Mouse (Mus musculus): ENCODE results near the gene Slc38a8.

Slc38a8 gene

GRCm38 (mm10) chr8:119484145-119484896 is 17.2 kb downstream of the Slc38a8 start:
- DNase-seq (ENCODE audit: low read depth), result no peak

- no peak for DNase-seq (ENCODE audit: low read depth)
Observed at GRCm38 (mm10) chr8:119478684-119479083, 22.8 kb downstream of the Slc38a8 start.

DNA sequence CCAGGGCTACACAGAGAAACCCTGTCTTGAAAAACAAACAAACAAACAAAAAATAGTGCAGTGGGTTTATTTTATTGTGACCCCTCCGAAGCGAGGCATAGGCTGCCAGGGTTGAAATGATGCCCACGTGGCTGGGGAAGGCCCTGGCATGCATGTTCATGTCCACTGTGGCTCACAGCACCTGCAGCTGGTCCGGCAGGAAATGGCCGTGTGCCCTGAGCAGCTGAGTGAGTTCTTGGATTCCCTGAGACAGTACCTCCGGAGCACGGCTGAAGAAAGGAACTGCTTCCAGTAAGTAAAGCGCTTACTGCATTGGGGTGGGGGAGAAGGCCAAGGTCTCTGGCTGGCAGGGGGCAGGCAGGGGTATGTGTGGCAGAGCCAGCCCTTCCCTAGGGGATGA is 33.4 kb downstream of the Slc38a8 start:
- DNase-seq (ENCODE audit: low read depth), result no peak

DNA sequence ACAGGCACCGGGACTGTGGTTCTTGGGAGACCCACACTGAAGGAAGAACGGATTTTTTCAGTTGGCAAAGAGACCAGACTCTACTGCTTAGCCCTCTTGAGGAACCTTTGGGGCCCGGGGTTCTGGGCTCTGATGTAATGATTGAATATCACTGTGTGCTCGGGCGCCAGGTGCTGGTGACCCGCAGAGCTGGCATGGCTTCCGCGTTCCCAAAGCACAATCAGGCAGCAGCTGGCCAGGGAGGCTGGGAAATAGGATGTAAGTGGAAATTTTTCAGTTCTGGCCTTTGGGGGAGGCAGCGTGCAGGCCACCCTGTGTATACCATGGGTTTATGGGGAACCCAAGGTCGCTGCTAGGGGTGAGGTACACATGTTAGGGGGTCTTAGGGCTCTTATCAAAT is 34.7 kb downstream of the Slc38a8 start:
- DNase-seq (ENCODE audit: low read depth), result no peak

- no peak for DNase-seq (ENCODE audit: low read depth)
Observed at GRCm38 (mm10) chr8:119466105-119466504, 35.4 kb downstream of the Slc38a8 start.

- no peak for DNase-seq (ENCODE audit: low read depth)
Observed at GRCm38 (mm10) chr8:119463709-119464108, 37.8 kb downstream of the Slc38a8 start.

DNA sequence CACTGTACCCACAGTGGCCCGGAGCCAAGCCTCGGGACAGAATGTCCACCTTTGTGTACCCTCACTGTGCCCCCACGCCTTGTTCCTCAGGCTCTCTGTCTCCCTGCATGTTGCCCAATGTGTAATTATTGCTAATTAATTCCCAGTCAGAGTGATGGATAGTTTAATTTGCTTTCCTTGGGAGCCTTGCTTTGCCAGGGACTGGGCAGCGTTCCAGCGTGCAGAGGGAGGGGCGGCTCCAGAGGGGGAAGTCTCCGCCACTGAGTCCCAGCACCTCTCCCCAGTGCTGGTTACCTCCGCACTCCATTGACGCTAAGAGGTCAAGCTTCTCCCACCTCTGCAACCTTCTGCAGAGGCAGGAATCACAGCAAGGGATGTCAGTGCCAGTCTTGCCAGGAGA is 40.1 kb downstream of the Slc38a8 start:
- no peak for DNase-seq (ENCODE audit: low read depth)

DNA sequence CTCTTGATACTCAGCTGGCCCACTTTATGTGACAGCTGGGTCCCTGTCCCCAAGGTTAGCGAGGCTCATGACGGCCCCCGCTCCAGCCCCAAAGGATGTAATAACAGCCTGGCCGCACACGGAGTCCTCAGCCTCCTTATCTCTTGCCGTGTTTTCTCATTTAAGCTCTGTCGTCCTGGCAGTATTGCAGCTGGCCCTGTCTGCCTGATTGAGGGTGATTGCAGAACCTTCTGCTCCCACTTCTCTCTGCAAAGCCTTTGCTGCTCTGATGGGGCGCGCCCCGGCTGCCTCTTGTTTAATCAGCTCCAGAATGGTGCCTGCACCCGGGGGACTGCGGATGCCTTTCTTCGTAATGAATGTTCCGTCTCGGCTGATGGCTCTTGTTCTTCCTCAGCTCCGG is 41.8 kb downstream of the Slc38a8 start:
- DNase-seq (ENCODE audit: low read depth), result no peak

- DNase-seq (ENCODE audit: low read depth), result no peak
Observed at GRCm38 (mm10) chr8:119456045-119456444, 45.5 kb downstream of the Slc38a8 start.

- DNase-seq (ENCODE audit: low read depth), result no peak
Observed at GRCm38 (mm10) chr8:119452919-119453318, 48.6 kb downstream of the Slc38a8 start.

DNA sequence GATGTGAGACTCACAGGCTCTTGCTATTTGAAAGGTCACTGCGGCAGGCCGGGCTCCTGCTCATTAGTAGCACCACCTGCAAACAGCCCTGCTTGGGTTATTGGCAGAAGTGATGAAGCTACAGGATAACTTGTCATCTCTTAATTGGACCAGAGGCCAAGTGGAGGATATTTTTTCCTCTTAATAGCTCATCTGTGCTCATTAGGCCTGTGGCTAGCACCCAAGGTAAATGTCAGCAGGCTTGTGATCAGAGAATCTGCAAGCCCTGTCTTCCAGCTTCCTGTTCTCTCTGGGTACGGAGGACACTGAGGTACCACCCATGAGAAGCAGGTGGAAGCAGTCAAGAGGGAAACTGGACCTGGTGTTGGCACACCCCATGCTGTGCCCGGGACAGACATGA is 50.4 kb downstream of the Slc38a8 start:
- DNase-seq (ENCODE audit: low read depth), result no peak

GRCm38 (mm10) chr8:119449627-119450026 is 51.9 kb downstream of the Slc38a8 start:
- DNase-seq (ENCODE audit: low read depth), result no peak

DNA sequence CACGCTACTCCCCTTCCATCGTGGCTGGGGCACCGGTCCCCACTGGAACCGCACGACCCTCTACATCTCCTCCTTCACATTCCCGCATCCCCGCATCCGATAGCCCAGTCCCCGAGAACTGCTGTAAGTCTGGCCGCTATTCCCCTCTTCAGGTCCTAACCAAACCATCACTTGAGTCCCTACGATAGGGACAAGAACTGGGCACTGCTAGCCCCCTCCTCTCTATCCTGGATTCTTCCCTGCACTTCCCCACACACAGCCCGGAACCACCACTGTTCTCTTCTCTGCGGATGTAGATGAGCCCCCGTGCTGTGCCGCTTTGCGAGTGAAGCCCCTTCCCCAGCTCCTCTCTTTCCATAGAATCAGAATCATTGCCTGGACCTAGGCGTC is 53.7 kb downstream of the Slc38a8 start:
- DNase-seq (ENCODE audit: low read depth), result no peak

GRCm38 (mm10) chr8:119446990-119447780 is 54.3 kb downstream of the Slc38a8 start:
- DNase-seq (ENCODE audit: low read depth), result no peak

- DNase-seq (ENCODE audit: low read depth), result peak; percentile 20
Observed at GRCm38 (mm10) chr8:119446211-119446989, 55.1 kb downstream of the Slc38a8 start, which contains the start of gene Necab2. Gene Necab2, plus strand, starts transcription at chr8:119446719.

DNA sequence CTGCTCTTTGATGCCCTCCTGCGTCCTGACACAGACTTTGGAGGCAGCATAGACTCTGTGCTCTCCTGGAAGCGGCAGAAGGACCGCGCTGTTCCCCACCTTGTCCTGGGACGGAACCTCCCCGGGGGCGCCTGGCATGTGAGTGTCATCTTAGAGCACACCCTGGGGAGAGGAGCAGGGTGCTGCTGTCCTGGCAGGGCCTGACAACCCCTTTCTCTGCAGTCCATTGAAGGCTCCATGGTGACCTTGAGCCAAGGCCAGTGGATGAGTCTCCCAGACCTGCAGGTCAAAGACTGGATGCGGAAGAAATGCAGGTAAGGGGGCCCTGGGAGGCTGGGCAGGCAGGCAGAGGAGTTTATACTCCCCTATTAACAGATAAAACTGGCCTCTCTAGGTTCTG is 58.5 kb downstream of the Slc38a8 start:
- DNase-seq (ENCODE audit: low read depth), result no peak

GRCm38 (mm10) chr8:119442013-119442412 is 59.5 kb downstream of the Slc38a8 start:
- no peak for DNase-seq (ENCODE audit: low read depth)

DNA sequence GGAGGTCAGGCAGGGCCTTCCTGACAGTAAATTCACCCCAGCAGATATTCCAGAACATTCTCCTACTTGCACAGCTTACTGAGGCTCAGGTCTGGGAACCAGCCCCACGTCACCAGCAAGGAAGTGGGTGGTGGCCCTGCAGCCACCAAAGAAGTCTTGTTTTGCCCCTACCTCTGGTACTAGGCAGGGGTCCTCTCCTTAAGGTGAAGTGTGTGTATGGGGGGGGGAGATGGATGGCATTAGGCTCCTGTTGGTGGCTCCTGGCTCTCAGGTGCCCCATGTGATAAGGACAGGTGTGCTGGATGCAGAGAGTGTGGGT is 60.6 kb downstream of the Slc38a8 start:
- DNase-seq (ENCODE audit: low read depth), result no peak

DNA sequence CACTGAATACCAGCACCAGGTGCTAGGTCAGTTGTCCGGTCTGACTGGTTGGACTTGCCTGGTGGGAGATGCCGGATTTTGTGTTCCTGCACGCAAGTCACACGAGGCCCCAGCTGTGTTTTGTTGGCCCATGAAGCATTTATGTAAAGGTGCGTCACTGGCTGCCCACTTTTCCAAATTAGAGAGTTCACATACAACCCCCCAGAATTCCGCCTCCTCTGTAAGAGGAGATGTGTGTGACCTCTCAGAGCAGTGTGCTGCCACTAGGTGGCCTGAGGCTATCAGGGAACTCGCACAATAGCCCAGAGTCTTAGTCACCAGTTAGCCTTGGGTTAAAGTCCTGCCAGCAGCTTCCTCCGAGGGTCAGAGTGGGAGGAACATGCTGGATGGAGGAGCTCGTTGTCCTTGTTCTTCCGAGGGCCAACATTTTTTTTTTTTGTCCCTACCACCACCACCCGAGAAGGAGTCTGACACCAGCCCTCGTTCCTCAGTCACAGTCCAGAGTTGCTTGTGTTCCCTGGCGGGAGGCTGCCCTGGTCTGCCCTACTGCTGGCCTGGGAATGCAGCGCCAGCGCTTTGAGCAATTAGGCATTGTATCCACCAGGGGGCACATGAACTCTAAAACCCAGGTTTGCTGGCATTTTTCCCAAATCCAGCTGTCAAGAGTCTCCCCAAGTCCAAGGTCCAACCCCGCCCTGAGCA is 61.1 kb downstream of the Slc38a8 start:
- peak; percentile 33 for DNase-seq (ENCODE audit: low read depth)

- no peak for DNase-seq (ENCODE audit: low read depth)
Observed at GRCm38 (mm10) chr8:119439893-119440249, 61.6 kb downstream of the Slc38a8 start.

DNA sequence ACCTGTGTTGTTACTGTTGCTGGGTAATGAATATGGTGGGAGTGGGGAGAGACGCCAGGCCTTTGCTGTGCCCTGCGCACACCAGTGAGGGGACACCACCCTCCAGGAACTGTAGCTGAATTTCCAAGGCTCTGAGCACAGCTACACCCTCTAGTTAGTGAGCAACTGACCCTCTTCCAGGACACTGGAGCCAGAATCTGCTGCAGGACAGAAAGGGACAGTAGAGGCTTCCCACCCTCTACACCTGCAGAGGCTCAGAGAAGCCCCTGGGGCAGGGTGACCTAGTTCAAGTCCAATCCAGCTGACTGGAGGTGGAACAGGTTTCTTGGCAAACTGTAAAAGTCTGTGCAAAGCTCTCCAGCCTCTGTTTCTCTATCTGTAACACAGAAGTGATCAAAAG is 62.1 kb downstream of the Slc38a8 start:
- no peak for DNase-seq (ENCODE audit: low read depth)

- no peak for DNase-seq (ENCODE audit: low read depth)
Observed at GRCm38 (mm10) chr8:119438876-119439275, 62.6 kb downstream of the Slc38a8 start.
